Mouse (Mus musculus): ENCODE measurements around the gene Gm20388. TPM values are rescaled to one million over a fixed set of nuclear protein-coding genes. Genes with fewer than 3 reads are reported as not detected.
"Not testable (repeated sequence)": the region's sequence is repeated elsewhere in the genome, so short reads cannot be mapped to it uniquely, and the experiment has no call there.

The Gm20388 gene
- polyA plus RNA-seq, 1 experiment: not detected

DNA sequence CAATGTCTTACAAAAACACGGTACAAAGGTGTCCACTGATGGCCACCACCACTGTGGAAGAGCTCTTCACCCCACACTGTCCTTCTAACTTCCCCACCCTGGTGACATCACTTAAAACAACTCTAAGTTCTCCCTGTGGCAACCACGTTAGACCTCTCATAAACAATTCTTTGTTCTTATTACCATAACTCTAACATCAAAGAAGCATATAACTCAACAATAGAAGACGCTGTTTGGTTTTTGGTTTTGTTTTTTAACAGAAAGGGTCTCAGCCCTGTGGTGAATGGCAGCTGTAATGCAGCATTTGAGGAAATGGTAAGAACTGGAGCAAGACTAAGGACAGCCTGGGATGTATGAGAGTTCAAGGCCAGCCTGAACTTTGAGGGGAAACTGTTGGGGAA lies 3115.3 kb downstream of the Gm20388 start:
- WGBS: 83% methylated on average over 3 of the region's 3 CpGs
- Histone ChIP-seq H3K27ac (ENCODE audit: insufficient read depth, low read depth, low read length) (no peak overlapping the region), H3K4me1 (ENCODE audit: control insufficient read depth, insufficient read depth, low read length) (peaks cover 4% of the 10 kb centered on the region), H3K4me3 (ENCODE audit: insufficient read depth, low read depth, low read length) (no peak overlapping the region)
- TF ChIP-seq CTCF (IDR thresholded peaks at IDR 0.05; ENCODE audit: insufficient read depth, low read depth, low read length): no peak
- TF ChIP-seq POLR2A (IDR thresholded peaks at IDR 0.05; ENCODE audit: insufficient read depth, low read depth, low read length): no peak

DNA sequence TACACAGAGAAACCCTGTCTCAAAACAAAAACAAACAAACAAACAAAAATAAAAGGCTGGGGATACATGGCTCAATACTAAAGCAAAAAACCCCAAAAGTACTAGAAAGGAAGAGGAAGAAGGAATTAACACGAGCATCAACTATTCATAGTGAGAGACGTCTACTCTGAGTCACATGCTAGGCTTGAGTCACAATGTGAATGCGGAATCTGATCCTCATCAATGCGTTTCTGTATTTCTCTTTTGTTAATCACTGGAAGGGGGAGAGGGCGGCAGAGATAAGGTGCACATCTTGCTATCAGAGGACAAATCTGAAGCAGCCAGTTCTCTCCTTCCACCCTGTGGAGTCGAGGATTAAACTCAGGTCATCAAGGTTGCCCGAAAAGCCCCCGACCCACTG lies 3117.1 kb downstream of the Gm20388 start:
- TF ChIP-seq POLR2A (IDR thresholded peaks at IDR 0.05; ENCODE audit: insufficient read depth, low read depth, low read length): no peak
- no peak for TF ChIP-seq CTCF (IDR thresholded peaks at IDR 0.05; ENCODE audit: insufficient read depth, low read depth, low read length)
- 65% methylated on average over 8 of the region's 8 CpGs for WGBS

DNA sequence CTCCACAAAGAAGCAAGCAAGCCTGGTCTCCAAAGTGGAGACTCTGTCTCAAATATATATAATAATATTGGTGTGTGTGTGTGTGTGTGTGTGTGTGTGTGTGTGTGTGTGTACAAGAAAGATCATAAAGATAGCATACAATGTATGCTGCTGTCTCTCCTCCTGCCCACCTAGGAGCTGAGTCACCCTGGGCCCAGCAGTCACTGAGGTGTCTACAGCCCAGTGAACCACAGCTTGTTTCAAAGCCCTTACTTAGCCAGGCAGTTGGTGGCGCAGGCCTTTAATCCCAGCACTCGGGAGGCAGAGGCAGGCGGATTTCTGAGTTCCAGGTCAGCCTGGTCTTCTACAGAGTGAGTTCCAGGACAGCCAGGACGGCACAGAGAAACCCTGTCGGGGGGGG lies 3119.4 kb downstream of the Gm20388 start:
- H3K27ac ChIP-seq (ENCODE audit: insufficient read depth, low read depth, low read length); H3K4me1 ChIP-seq (ENCODE audit: control insufficient read depth, insufficient read depth, low read length); H3K4me3 ChIP-seq (ENCODE audit: insufficient read depth, low read depth, low read length): not testable (repeated sequence)
- WGBS: 56% methylated on average over 5 of the region's 5 CpGs

More for the DNA sequence above, 3117.1 kb downstream of the Gm20388 start:
- H3K4me1 ChIP-seq (ENCODE audit: control insufficient read depth, insufficient read depth, low read length): 0 out of 2 replicates have a peak, but pooled peaks cover 2% of the 10 kb centered on the region
- H3K27ac ChIP-seq (ENCODE audit: insufficient read depth, low read depth, low read length): no peak overlapping the region
- no peak overlapping the region for H3K4me3 ChIP-seq (ENCODE audit: insufficient read depth, low read depth, low read length)

DNA sequence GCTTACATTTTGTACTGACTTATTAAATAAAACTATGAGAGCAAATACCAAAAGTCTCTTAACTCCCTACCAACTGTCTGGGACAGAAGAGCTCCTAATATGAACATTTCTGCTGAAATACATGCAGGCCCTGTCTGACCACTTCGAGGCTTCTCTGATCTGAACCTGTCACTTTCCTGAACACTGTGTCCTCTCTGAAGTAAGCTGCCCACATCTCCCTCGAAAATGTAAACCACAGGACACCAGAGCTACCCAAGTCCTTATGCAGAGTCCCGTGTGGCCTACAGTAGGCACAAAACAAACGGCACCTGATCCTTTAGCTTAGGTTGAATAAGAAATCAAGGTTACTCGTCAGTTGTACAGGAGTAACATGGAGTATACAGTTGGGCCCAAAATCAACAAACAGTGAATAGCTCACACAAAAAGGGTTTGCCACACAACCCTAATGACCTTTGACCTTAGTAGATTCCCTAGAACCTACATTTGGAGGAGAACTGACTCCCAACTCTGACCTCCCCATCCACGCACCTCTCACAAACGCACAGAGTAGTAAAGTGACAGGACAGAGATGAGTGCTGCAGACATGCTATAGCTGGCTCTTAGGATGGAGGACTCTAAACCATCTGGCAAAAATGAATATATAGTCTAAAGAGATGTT lies 3120.8 kb downstream of the Gm20388 start:
- TF ChIP-seq POLR2A (IDR thresholded peaks at IDR 0.05; ENCODE audit: insufficient read depth, low read depth, low read length) (no peak), CTCF (IDR thresholded peaks at IDR 0.05; ENCODE audit: insufficient read depth, low read depth, low read length) (no peak)
- peaks cover 5% of the 10 kb centered on the region for H3K4me1 ChIP-seq (ENCODE audit: control insufficient read depth, insufficient read depth, low read length)
- H3K4me3 ChIP-seq (ENCODE audit: insufficient read depth, low read depth, low read length): no peak overlapping the region
- 84% methylated on average over 7 of the region's 7 CpGs for WGBS
- H3K27ac ChIP-seq (ENCODE audit: insufficient read depth, low read depth, low read length): no peak overlapping the region

DNA sequence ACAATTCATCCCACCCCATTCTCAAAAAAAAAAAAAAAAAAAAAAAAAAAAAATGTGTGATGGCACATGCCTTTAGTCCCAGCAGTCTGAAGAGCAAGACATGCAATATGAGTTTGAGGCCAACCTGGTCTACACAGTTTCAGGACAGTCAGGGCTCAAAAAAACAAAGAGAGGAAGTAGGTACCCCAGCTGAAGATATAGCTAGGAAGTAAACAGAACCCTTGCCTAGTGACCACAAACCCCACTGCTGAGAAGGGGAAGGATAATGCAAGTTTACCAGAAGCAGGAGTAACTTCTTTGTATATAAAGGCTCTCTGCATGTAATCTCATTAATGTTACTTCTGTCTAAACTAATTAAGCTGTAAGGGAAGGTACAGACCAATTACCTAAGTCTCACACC lies 3122.1 kb downstream of the Gm20388 start:
- Histone ChIP-seq H3K27ac (ENCODE audit: insufficient read depth, low read depth, low read length) (no peak overlapping the region), H3K4me1 (ENCODE audit: control insufficient read depth, insufficient read depth, low read length) (peaks cover 8% of the 10 kb centered on the region), H3K4me3 (ENCODE audit: insufficient read depth, low read depth, low read length) (no peak overlapping the region)
- no peak for TF ChIP-seq POLR2A (IDR thresholded peaks at IDR 0.05; ENCODE audit: insufficient read depth, low read depth, low read length)
- no peak for TF ChIP-seq CTCF (IDR thresholded peaks at IDR 0.05; ENCODE audit: insufficient read depth, low read depth, low read length)

DNA sequence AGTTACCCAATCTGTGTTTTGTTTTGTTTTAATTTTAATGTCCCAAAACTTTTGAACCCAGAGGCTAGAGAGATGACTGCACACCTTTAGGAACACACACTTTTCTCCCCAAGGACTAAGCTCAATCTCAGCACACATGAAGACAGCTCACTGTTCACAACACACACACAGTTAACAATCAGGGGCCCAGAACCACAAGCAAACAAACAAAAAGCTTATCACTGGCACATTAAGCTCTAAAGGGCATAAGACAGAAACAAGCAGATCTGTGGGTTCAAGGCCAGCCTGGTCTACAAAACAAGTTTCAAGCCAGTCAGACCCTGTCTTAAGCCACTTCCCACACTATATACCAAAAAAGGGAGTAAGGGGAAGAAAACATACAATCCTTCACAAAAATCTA lies 3122.8 kb downstream of the Gm20388 start:
- no peak for TF ChIP-seq POLR2A (IDR thresholded peaks at IDR 0.05; ENCODE audit: insufficient read depth, low read depth, low read length)
- Histone ChIP-seq H3K4me3 (ENCODE audit: insufficient read depth, low read depth, low read length) (no peak overlapping the region), H3K27ac (ENCODE audit: insufficient read depth, low read depth, low read length) (no peak overlapping the region), H3K4me1 (ENCODE audit: control insufficient read depth, insufficient read depth, low read length) (peaks cover 8% of the 10 kb centered on the region)

DNA sequence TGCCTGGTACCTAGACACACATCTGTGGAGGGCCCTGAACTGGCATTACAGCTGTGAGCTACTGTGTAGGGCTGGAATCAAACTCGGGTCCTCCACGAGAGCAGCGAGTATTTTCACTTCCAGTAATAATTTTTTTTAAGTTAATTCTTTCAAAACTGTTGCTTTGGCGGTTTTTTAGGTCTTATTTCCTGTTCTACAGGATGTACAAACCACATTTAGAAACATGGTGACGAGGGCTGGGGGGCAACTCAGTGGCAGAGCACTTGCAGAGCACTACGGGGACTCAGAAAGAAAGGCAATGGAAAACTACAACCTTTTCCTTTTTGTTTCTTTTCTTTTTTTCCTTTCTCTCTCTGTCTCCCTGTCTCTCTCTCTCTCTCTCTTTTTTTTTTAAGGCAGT lies 3123.5 kb downstream of the Gm20388 start:
- WGBS: 71% methylated on average over 6 of the region's 6 CpGs
- no peak overlapping the region for H3K27ac ChIP-seq (ENCODE audit: insufficient read depth, low read depth, low read length)
- H3K4me3 ChIP-seq (ENCODE audit: insufficient read depth, low read depth, low read length): no peak overlapping the region
- H3K4me1 ChIP-seq (ENCODE audit: control insufficient read depth, insufficient read depth, low read length): peaks cover 8% of the 10 kb centered on the region
- TF ChIP-seq CTCF (IDR thresholded peaks at IDR 0.05; ENCODE audit: insufficient read depth, low read depth, low read length) (no peak), POLR2A (IDR thresholded peaks at IDR 0.05; ENCODE audit: insufficient read depth, low read depth, low read length) (no peak)

DNA sequence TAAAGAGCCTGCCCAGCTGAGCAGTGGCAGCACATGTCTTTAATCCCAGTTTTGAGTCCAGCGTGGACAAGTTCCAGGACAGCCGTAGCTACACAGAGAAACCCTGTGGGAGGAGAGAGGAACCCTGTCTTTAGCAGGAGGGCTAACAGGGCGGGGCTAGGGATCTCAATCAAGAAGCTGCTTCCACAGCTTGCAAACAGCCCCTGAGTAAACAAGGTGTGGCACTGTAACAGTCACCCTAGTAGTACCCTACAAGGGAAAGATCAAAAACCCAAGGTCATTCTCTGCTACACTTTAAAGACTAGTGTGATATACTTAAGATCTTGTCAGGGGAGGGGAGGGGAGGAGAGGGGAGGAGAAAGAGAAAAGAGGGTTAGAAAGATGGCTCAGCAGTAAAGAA lies 3126.3 kb downstream of the Gm20388 start:
- Histone ChIP-seq H3K27ac (ENCODE audit: insufficient read depth, low read depth, low read length) (no peak overlapping the region), H3K4me3 (ENCODE audit: insufficient read depth, low read depth, low read length) (no peak overlapping the region), H3K4me1 (ENCODE audit: control insufficient read depth, insufficient read depth, low read length) (peaks cover 12% of the 10 kb centered on the region)
- WGBS: 33% methylated on average over 3 of the region's 3 CpGs
- no peak for TF ChIP-seq POLR2A (IDR thresholded peaks at IDR 0.05; ENCODE audit: insufficient read depth, low read depth, low read length)

DNA sequence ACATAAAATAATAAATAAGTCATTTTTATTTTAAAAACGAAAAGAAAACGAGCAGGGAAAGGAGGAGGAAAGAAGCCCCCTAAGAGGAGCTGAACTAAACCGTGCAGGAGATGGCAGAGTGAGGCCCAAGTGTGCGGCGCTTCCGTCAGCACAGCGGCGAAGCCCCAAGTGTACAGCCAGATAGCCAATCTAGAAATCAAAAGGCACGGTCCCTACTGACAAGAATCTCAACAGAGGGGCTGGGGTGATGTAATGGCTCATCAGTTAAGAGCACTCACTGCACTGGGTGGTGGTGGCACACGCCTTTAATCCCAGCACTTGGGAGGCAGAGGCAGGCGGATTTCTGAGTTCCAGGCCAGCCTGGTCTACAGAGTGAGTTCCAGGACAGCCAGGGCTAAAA lies 3126.8 kb downstream of the Gm20388 start:
- TF ChIP-seq POLR2A (IDR thresholded peaks at IDR 0.05; ENCODE audit: insufficient read depth, low read depth, low read length): no peak
- H3K4me3 ChIP-seq (ENCODE audit: insufficient read depth, low read depth, low read length): no peak overlapping the region
- H3K4me1 ChIP-seq (ENCODE audit: control insufficient read depth, insufficient read depth, low read length): peaks cover 12% of the 10 kb centered on the region
- H3K27ac ChIP-seq (ENCODE audit: insufficient read depth, low read depth, low read length): no peak overlapping the region
- WGBS: 77% methylated on average over 11 of the region's 11 CpGs

DNA sequence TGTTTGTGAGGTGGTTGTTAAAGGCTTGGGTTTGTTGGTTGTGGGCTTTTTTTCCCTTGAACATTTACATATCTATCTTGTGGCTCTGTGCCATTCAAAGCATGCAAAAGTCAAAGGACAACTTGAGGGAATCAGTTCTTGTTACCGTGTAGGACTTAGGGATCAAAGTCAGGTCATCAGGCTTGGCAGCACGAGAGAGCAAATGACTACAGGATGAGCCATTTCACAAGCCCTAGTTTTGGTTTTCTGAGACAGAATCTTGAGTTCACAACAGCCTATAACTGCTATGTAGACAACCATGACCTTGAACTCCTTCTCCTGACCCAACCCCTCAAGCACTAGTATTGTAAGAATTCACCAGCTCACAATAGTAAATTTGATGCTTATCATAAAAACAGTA lies 3127.7 kb downstream of the Gm20388 start:
- Histone ChIP-seq H3K27ac (ENCODE audit: insufficient read depth, low read depth, low read length) (no peak overlapping the region), H3K4me3 (ENCODE audit: insufficient read depth, low read depth, low read length) (no peak overlapping the region), H3K4me1 (ENCODE audit: control insufficient read depth, insufficient read depth, low read length) (peaks cover 14% of the 10 kb centered on the region)
- WGBS: 37% methylated on average over 2 of the region's 2 CpGs
- no peak for TF ChIP-seq POLR2A (IDR thresholded peaks at IDR 0.05; ENCODE audit: insufficient read depth, low read depth, low read length)
- no peak for TF ChIP-seq CTCF (IDR thresholded peaks at IDR 0.05; ENCODE audit: insufficient read depth, low read depth, low read length)

Measured in olfactory bulb, adult 2 months (tissue).